Mouse (Mus musculus) MEL (cell line): ENCODE measurements around the gene Rbms3. TPM values are rescaled to one million over a fixed set of nuclear protein-coding genes. Genes with fewer than 3 reads are reported as not detected.

Source experiments
- DNase-seq: peaks from one replicate; pipeline ENCODE4 v3.0.0; 2011; ENCODE audit warnings: low read depth, low spot score
- H3K27ac ChIP-seq: 2 replicates; pipeline ENCODE4 v1.5.1; 2012; ENCODE audit warnings: low read depth, mild to moderate bottlenecking, control low read depth, low read length, moderate library complexity; ENCODE audit not compliant: control insufficient read depth
- H3K27me3 ChIP-seq, 2 experiments: fragments of 150-350 bp in 1 of 2; sonication (generic) in 1 of 2; 2 replicates each; pipeline ENCODE4 v1.6.1; 2012; ENCODE audit warnings: low read length in 2 of 2, mild to moderate bottlenecking in 2 of 2, improper control_type of control experiment in 1 of 2, moderate library complexity in 1 of 2; ENCODE audit not compliant: insufficient read depth in 2 of 2, control insufficient read depth in 1 of 2
- H3K36me3 ChIP-seq, 2 experiments: 2 replicates each; pipeline ENCODE4 v1.6.1; 2012 to 2014; ENCODE audit warnings: low read length in 2 of 2, improper control_type of control experiment in 1 of 2, inconsistent platforms in 1 of 2, mild to moderate bottlenecking in 1 of 2; ENCODE audit not compliant: insufficient read depth in 2 of 2, control insufficient read depth in 1 of 2
- H3K4me1 ChIP-seq, 2 experiments: fragments of 150-350 bp in 1 of 2; sonication (generic) in 1 of 2; 2 replicates each; pipeline ENCODE4 v1.6.1; 2012; ENCODE audit warnings: low read length in 2 of 2, improper control_type of control experiment in 1 of 2, mild to moderate bottlenecking in 1 of 2; ENCODE audit not compliant: insufficient read depth in 2 of 2, control insufficient read depth in 1 of 2
- H3K4me3 ChIP-seq, 2 experiments: fragments of 150-350 bp in 1 of 2; sonication (generic) in 1 of 2; 2 replicates each; pipeline ENCODE4 v1.5.1; 2012; ENCODE audit warnings: low read depth in 2 of 2, low read length in 2 of 2, mild to moderate bottlenecking in 2 of 2, moderate library complexity in 2 of 2, control low read depth in 1 of 2, improper control_type of control experiment in 1 of 2; ENCODE audit not compliant: control insufficient read depth in 1 of 2, insufficient read depth in 1 of 2
- H3K79me2 ChIP-seq: 2 replicates; pipeline ENCODE4 v1.6.1; 2012; ENCODE audit warnings: mild to moderate bottlenecking, low read length, moderate library complexity; ENCODE audit not compliant: control insufficient read depth, poor library complexity, insufficient read depth
- H3K9ac ChIP-seq: 2 replicates; pipeline ENCODE4 v1.6.1; 2012; ENCODE audit warnings: low read depth, mild to moderate bottlenecking, control low read depth, low read length, moderate library complexity; ENCODE audit not compliant: control insufficient read depth, poor library complexity, severe bottlenecking
- H3K9me3 ChIP-seq: fragments of 150-350 bp; sonication (generic); replicated peaks from 2 replicates; pipeline ENCODE4 v1.6.1; 2012; ENCODE audit warnings: mild to moderate bottlenecking, low read length, improper control_type of control experiment, moderate library complexity; ENCODE audit not compliant: insufficient read depth
- BHLHE40 ChIP-seq: IDR thresholded peaks from 2 replicates; pipeline ENCODE4 v1.6.1; 2012; ENCODE audit warnings: low read depth, mild to moderate bottlenecking, inconsistent platforms, low read length, improper control_type of control experiment, borderline replicate concordance
- CHD1 ChIP-seq: IDR thresholded peaks from 2 replicates; pipeline ENCODE4 v1.6.1; 2012; ENCODE audit warnings: low read depth, mild to moderate bottlenecking, inconsistent platforms, low read length, improper control_type of control experiment
- CTCF ChIP-seq, 3 experiments: IDR thresholded peaks in 2 of 3; conservative IDR thresholded peaks in 1 of 3; 2 replicates each; pipeline ENCODE4 v1.5.1; 2011 to 2012; ENCODE audit warnings: low read length in 3 of 3, low read depth in 2 of 3, mild to moderate bottlenecking in 2 of 3, improper control_type of control experiment in 1 of 3, inconsistent platforms in 1 of 3, mixed read lengths in 1 of 3, moderate library complexity in 1 of 3; ENCODE audit not compliant: control insufficient read depth in 1 of 3, insufficient read depth in 1 of 3, poor library complexity in 1 of 3, severe bottlenecking in 1 of 3
- ETS1 ChIP-seq: IDR thresholded peaks from 2 replicates; pipeline ENCODE4 v1.6.1; 2012; ENCODE audit warnings: low read depth, mild to moderate bottlenecking, inconsistent platforms, low read length, improper control_type of control experiment, moderate library complexity
- GABPA ChIP-seq: IDR thresholded peaks from 2 replicates; pipeline ENCODE4 v1.6.1; 2012; ENCODE audit warnings: low read depth, mild to moderate bottlenecking, inconsistent platforms, low read length, improper control_type of control experiment, moderate library complexity
- GATA1 ChIP-seq: IDR thresholded peaks from 2 replicates; pipeline ENCODE4 v1.6.1; 2011; ENCODE audit warnings: low read depth, low read length, improper control_type of control experiment
- KAT2A ChIP-seq: conservative IDR thresholded peaks from 2 replicates; pipeline ENCODE4 v1.6.1; 2012; ENCODE audit warnings: low read depth, low read length, improper control_type of control experiment, inconsistent platforms
- MAFK ChIP-seq: IDR thresholded peaks from 2 replicates; pipeline ENCODE4 v1.6.1; 2011; ENCODE audit warnings: low read depth, mild to moderate bottlenecking, low read length, improper control_type of control experiment, borderline replicate concordance
- MAX ChIP-seq: IDR thresholded peaks from 2 replicates; pipeline ENCODE4 v1.6.1; 2011; ENCODE audit warnings: low read length, improper control_type of control experiment
- MXI1 ChIP-seq: IDR thresholded peaks from 2 replicates; pipeline ENCODE4 v1.6.1; 2011; ENCODE audit warnings: mild to moderate bottlenecking, low read depth, low read length, improper control_type of control experiment
- MYB ChIP-seq: IDR thresholded peaks from 2 replicates; pipeline ENCODE4 v1.6.1; 2011; ENCODE audit warnings: mild to moderate bottlenecking, low read depth, low read length, improper control_type of control experiment
- NELFE ChIP-seq: IDR thresholded peaks from 2 replicates; pipeline ENCODE4 v1.6.1; 2011; ENCODE audit warnings: low read depth, low read length, improper control_type of control experiment
- POLR2AphosphoS5 ChIP-seq: IDR thresholded peaks from 2 replicates; pipeline ENCODE4 v1.6.1; 2012; ENCODE audit warnings: low read depth, borderline replicate concordance, mild to moderate bottlenecking, inconsistent platforms, low read length, moderate library complexity, mixed read lengths
- RAD21 ChIP-seq: IDR thresholded peaks from 2 replicates; pipeline ENCODE4 v1.6.1; 2011; ENCODE audit warnings: mild to moderate bottlenecking, low read depth, low read length, improper control_type of control experiment
- RCOR1 ChIP-seq: IDR thresholded peaks from 2 replicates; pipeline ENCODE4 v1.6.1; 2012; ENCODE audit warnings: low read depth, mild to moderate bottlenecking, inconsistent platforms, low read length, improper control_type of control experiment
- SIN3A ChIP-seq: IDR thresholded peaks from 2 replicates; pipeline ENCODE4 v1.6.1; 2012; ENCODE audit warnings: low read length, improper control_type of control experiment, inconsistent platforms
- TAL1 ChIP-seq: IDR thresholded peaks from 2 replicates; pipeline ENCODE4 v1.6.1; 2012; ENCODE audit warnings: mild to moderate bottlenecking, inconsistent platforms, low read length, moderate library complexity, mixed read lengths
- TBP ChIP-seq: IDR thresholded peaks from 2 replicates; pipeline ENCODE4 v1.8.0; 2011; ENCODE audit warnings: low read depth, low read length, improper control_type of control experiment
- TCF12 ChIP-seq: IDR thresholded peaks from 2 replicates; pipeline ENCODE4 v1.6.1; 2014; ENCODE audit warnings: low read depth, mild to moderate bottlenecking, inconsistent platforms, low read length, improper control_type of control experiment, moderate library complexity
- UBTF ChIP-seq: IDR thresholded peaks from 2 replicates; pipeline ENCODE4 v1.6.1; 2012; ENCODE audit warnings: low read depth, mild to moderate bottlenecking, inconsistent platforms, low read length, improper control_type of control experiment, moderate library complexity, borderline replicate concordance; ENCODE audit not compliant: insufficient read depth
- ZKSCAN1 ChIP-seq: IDR thresholded peaks from 2 replicates; pipeline ENCODE4 v1.6.1; 2012; ENCODE audit warnings: low read depth, mild to moderate bottlenecking, inconsistent platforms, low read length, improper control_type of control experiment, moderate library complexity
- ZMIZ1 ChIP-seq: IDR thresholded peaks from 2 replicates; pipeline ENCODE4 v1.6.1; 2012; ENCODE audit warnings: low read depth, mild to moderate bottlenecking, inconsistent platforms, low read length, improper control_type of control experiment, moderate library complexity
- polyA plus RNA-seq, 2 experiments: library from polyadenylated mRNA; stranded (reverse) in 1 of 2; unstranded in 1 of 2; fragments of >175 nt in 1 of 2; fragments of >200 nt in 1 of 2; gene quantifications; 2 replicates each; pipeline versions ENCODE4 v1.2.1 to v1.2.4; 2012; ENCODE audit warnings: low replicate concordance in 2 of 2, low read depth in 1 of 2; ENCODE audit not compliant: insufficient read length in 2 of 2, insufficient read depth in 1 of 2, missing spikeins in 1 of 2
- total RNA-seq: library from RNA; depleted of rRNA; stranded (reverse); fragments of 300-350 nt; gene quantifications from 2 replicates; pipeline ENCODE4 v1.2.3, GENCODE M21; 2012

Rbms3 gene
- total and polyA plus RNA-seq, 3 experiments, result not detected

- Histone ChIP-seq H3K79me2 (no peaks in the 10 kb centered on the region), H3K27ac (no peak overlapping the region), H3K9me3 (no peaks in the 10 kb centered on the region), H3K4me1 (no peaks in the 10 kb centered on the region), H3K9ac (no peak overlapping the region), H3K4me3 (no peak overlapping the region), H3K36me3 (no peaks in the 10 kb centered on the region), H3K27me3 (no peaks in the 10 kb centered on the region)
- DNase-seq, result no peak
- TF ChIP-seq UBTF (no peak), GATA1 (no peak), ZKSCAN1 (no peak), KAT2A (no peak), RAD21 (no peak), ZMIZ1 (no peak), NELFE (no peak), CHD1 (no peak), SIN3A (no peak), RCOR1 (no peak), TAL1 (no peak), POLR2AphosphoS5 (no peak), TCF12 (no peak), BHLHE40 (no peak), MXI1 (no peak), MAFK (no peak), MAX (no peak)
Observed at GRCm38 (mm10) chr9:117627173-117627572, 2.5 kb downstream of the Rbms3 start.

DNA sequence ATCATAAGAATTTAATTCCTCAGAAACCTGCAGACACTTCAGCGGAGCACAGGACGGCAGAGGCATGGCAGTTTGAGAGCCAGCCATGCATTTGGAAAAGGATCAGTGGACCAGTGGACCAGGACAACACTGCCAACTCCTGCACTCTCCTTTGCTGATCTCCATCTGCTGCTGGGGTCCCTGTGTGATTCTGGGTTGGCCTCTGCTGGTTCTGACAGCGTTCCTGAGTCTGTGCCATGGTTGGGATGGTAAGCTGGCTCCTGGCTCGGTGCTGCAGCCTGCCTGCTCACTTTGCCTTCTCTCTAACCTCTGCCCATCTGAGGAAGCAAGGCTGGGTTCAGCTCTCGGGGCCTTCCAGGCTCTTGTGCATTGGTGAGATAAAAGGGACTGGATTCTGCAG is 28.9 kb downstream of the Rbms3 start:
- H3K9me3 ChIP-seq, result no peaks in the 10 kb centered on the region
- H3K4me3 ChIP-seq, result no peak overlapping the region
- H3K4me1 ChIP-seq, result no peaks in the 10 kb centered on the region
- H3K79me2 ChIP-seq, result no peaks in the 10 kb centered on the region
- no peaks in the 10 kb centered on the region; a peak in 1 of 4 replicates for H3K27me3 ChIP-seq
- TF ChIP-seq GABPA (no peak), MAX (no peak), TBP (no peak), KAT2A (no peak), ETS1 (no peak), SIN3A (no peak), RCOR1 (no peak), CTCF (IDR thresholded peaks at IDR 0.05 in 2 of 3, conservative IDR thresholded peaks at IDR 0.05 in 1 of 3; ENCODE audit: control insufficient read depth in 1 of 3, insufficient read depth in 1 of 3, low read depth in 2 of 3, low read length in 3 of 3, poor library complexity in 1 of 3, severe bottlenecking in 1 of 3) (no peak), CHD1 (no peak), NELFE (no peak), MYB (no peak), BHLHE40 (no peak)
- no peak overlapping the region for H3K9ac ChIP-seq
- no peaks in the 10 kb centered on the region for H3K36me3 ChIP-seq
- no peak for DNase-seq
- H3K27ac ChIP-seq, result no peak overlapping the region
